Mouse (Mus musculus): ENCODE measurements around the gene Sorbs1. TPM values are rescaled to one million over a fixed set of nuclear protein-coding genes. Genes with fewer than 3 reads are reported as not detected.

Sorbs1 gene
- polyA plus RNA-seq, 1 experiment, result 79.3 TPM

DNA sequence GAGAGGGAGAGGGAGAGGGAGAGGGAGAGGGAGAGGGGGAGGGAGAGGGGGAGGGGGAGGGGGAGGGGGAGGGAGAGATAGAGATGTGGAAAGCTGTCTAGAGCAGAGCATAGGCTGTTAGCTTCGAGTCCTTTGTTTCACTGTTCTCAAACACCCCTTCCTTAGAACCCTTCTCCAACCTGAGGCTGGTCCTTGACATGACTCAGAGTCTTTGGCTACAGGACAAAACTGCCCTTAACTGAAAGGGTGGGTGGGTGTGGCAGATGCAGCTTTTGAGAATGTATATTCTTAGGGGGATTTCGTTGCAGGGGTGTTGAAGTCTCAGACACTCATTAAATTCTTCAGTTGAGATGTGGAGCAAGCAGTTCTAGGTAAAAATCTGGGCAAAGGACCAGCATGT lies 230.2 kb downstream of the Sorbs1 start:
- 50% methylated on average over 2 of the region's 2 CpGs for WGBS
- no peak for DNase-seq
- H3K27ac ChIP-seq (ENCODE audit: insufficient read depth, low read length), result no peak overlapping the region
- TF ChIP-seq POLR2A (IDR thresholded peaks at IDR 0.05; ENCODE audit: borderline replicate concordance, insufficient read depth, low read length) (no peak), CTCF (IDR thresholded peaks at IDR 0.05; ENCODE audit: borderline replicate concordance, insufficient read depth, low read depth, low read length) (no peak)
- no peak overlapping the region for H3K4me3 ChIP-seq (replicated peaks; ENCODE audit: insufficient read depth, low read depth, low read length)
- H3K4me1 ChIP-seq (ENCODE audit: control insufficient read depth, insufficient read depth, low read length), result no peaks in the 10 kb centered on the region
- H3K27me3 ChIP-seq (ENCODE audit: control insufficient read depth, insufficient read depth, low read length), result no peaks in the 10 kb centered on the region

- no peak overlapping the region for H3K4me3 ChIP-seq (replicated peaks; ENCODE audit: insufficient read depth, low read depth, low read length)
- no peak overlapping the region for H3K27ac ChIP-seq (ENCODE audit: insufficient read depth, low read length)
- no peak for TF ChIP-seq POLR2A (IDR thresholded peaks at IDR 0.05; ENCODE audit: borderline replicate concordance, insufficient read depth, low read length)
- TF ChIP-seq CTCF (IDR thresholded peaks at IDR 0.05; ENCODE audit: borderline replicate concordance, insufficient read depth, low read depth, low read length), result no peak
- H3K4me1 ChIP-seq (ENCODE audit: control insufficient read depth, insufficient read depth, low read length), result no peaks in the 10 kb centered on the region
- DNase-seq, result no peak
- H3K27me3 ChIP-seq (ENCODE audit: control insufficient read depth, insufficient read depth, low read length), result no peaks in the 10 kb centered on the region
- WGBS, result 86% methylated on average over 8 of the region's 8 CpGs
These were observed 235.1 kb downstream of the Sorbs1 start for GRCm38 (mm10) chr19:40278372-40279023.

DNA sequence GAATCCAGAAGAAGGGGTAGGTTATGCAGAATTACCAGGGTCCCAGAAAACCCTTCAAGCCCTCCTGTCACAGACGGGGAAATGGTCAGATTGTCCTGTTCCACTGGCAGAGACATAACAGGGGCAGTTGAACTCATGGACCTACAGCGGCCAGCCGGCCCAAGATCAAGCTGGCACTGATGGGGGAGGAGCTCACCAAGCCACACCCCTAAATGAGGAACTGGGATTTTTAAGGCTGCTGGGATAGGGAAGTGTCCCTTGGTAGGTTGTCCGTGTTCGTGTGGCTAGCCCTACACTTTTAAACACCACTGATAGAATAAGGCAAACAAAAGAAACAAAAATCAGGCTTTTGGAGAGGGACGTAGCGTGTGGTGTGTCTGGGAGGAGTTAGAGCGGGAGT lies 236.1 kb downstream of the Sorbs1 start:
- H3K4me3 ChIP-seq (replicated peaks; ENCODE audit: insufficient read depth, low read depth, low read length), result no peak overlapping the region
- no peak for DNase-seq
- H3K27ac ChIP-seq (ENCODE audit: insufficient read depth, low read length), result no peak overlapping the region
- WGBS, result 94% methylated on average over 8 of the region's 8 CpGs
- no peaks in the 10 kb centered on the region for H3K4me1 ChIP-seq (ENCODE audit: control insufficient read depth, insufficient read depth, low read length)
- H3K27me3 ChIP-seq (ENCODE audit: control insufficient read depth, insufficient read depth, low read length), result no peaks in the 10 kb centered on the region
- TF ChIP-seq POLR2A (IDR thresholded peaks at IDR 0.05; ENCODE audit: borderline replicate concordance, insufficient read depth, low read length) (no peak), CTCF (IDR thresholded peaks at IDR 0.05; ENCODE audit: borderline replicate concordance, insufficient read depth, low read depth, low read length) (no peak)

GRCm38 (mm10) chr19:40275401-40276188 lies 238.0 kb downstream of the Sorbs1 start:
- no peak for DNase-seq
- H3K4me3 ChIP-seq (replicated peaks; ENCODE audit: insufficient read depth, low read depth, low read length), result no peak overlapping the region
- H3K27me3 ChIP-seq (ENCODE audit: control insufficient read depth, insufficient read depth, low read length), result no peaks in the 10 kb centered on the region
- TF ChIP-seq CTCF (IDR thresholded peaks at IDR 0.05; ENCODE audit: borderline replicate concordance, insufficient read depth, low read depth, low read length) (no peak), POLR2A (IDR thresholded peaks at IDR 0.05; ENCODE audit: borderline replicate concordance, insufficient read depth, low read length) (no peak)
- 85% methylated on average over 14 of the region's 14 CpGs for WGBS
- H3K27ac ChIP-seq (ENCODE audit: insufficient read depth, low read length), result no peak overlapping the region
- no peaks in the 10 kb centered on the region for H3K4me1 ChIP-seq (ENCODE audit: control insufficient read depth, insufficient read depth, low read length)

DNA sequence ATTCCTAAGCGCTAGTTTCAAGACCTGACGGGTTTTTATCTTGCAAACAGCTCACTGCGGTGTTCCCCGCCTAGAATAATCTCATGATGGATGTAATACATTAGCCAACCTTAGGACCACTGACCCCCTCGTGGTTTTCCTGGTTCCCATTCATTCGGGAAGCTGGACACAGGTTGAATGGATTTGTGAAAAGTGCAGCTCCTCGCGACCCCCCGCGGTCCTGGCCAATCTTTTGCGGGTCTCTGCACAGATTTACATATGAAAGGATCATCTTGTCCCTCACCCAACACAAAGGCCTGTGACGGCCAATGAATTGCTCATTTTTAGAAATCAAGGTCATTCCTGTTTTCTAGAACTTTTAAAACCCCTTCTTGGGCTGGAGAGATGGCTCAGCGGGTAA lies 240.9 kb downstream of the Sorbs1 start:
- no peaks in the 10 kb centered on the region for H3K4me1 ChIP-seq (ENCODE audit: control insufficient read depth, insufficient read depth, low read length)
- H3K27me3 ChIP-seq (ENCODE audit: control insufficient read depth, insufficient read depth, low read length), result no peaks in the 10 kb centered on the region; the same call in 1 of the 2 replicates
- H3K4me3 ChIP-seq (replicated peaks; ENCODE audit: insufficient read depth, low read depth, low read length), result no peak overlapping the region
- no peak for TF ChIP-seq CTCF (IDR thresholded peaks at IDR 0.05; ENCODE audit: borderline replicate concordance, insufficient read depth, low read depth, low read length)
- TF ChIP-seq POLR2A (IDR thresholded peaks at IDR 0.05; ENCODE audit: borderline replicate concordance, insufficient read depth, low read length), result no peak
- DNase-seq, result no peak
- H3K27ac ChIP-seq (ENCODE audit: insufficient read depth, low read length), result no peak overlapping the region
- 36% methylated on average over 13 of the region's 13 CpGs for WGBS

DNA sequence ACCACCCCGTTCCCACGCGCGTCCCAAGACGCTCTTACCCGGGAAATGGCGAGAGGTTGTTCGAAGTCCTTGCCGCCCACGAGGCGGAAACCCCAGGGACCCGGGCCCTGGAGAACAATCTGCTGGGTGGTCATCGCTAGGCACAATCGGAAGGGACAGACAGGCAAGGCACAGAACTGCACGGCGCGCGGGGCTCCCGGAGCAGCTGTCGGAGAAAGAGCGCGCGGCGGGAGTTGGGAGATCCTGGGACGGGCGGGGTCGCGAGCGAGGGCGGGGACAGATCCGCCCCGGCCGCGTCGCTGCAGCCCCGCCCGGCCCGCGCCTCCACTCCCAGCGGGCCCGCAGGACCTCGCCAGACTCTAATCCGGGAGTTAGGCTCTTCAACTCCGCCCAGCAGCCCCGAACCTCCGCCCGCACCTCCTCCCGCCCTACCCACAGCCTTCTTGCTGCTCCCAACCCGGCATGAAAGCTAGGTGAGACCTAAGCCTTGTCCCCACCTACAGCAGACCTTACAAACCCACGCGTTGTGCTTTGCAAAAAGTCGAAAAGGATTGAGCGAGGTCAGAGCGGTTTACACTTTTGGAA lies 242.2 kb downstream of the Sorbs1 start, which contains the start of gene Pdlim1:
Pdlim1 (minus strand) TSS at position 535 of the 585 bp plus-strand sequence.
- H3K27me3 ChIP-seq (ENCODE audit: control insufficient read depth, insufficient read depth, low read length), result no peaks in the 10 kb centered on the region; the same call in 1 of the 2 replicates
- H3K4me3 ChIP-seq (replicated peaks; ENCODE audit: insufficient read depth, low read depth, low read length), result peak within 1 kb of the TSS; percentile 54
- no peak for TF ChIP-seq CTCF (IDR thresholded peaks at IDR 0.05; ENCODE audit: borderline replicate concordance, insufficient read depth, low read depth, low read length)
- TF ChIP-seq POLR2A (IDR thresholded peaks at IDR 0.05; ENCODE audit: borderline replicate concordance, insufficient read depth, low read length), result no peak
- peak; percentile 29 to 30 for DNase-seq
- no peak within 1 kb of the TSS for H3K27ac ChIP-seq (ENCODE audit: insufficient read depth, low read length)
- H3K4me1 ChIP-seq (ENCODE audit: control insufficient read depth, insufficient read depth, low read length), result no peaks in the 10 kb centered on the region
- WGBS, result under 1% methylated on average over 48 of the region's 54 CpGs

GRCm38 (mm10) chr19:40270351-40271307 lies 242.9 kb downstream of the Sorbs1 start:
- no peak for TF ChIP-seq CTCF (IDR thresholded peaks at IDR 0.05; ENCODE audit: borderline replicate concordance, insufficient read depth, low read depth, low read length)
- no peak for TF ChIP-seq POLR2A (IDR thresholded peaks at IDR 0.05; ENCODE audit: borderline replicate concordance, insufficient read depth, low read length)
- DNase-seq, result peak in 1 of 2 experiments; percentile 13
- Histone ChIP-seq H3K4me1 (ENCODE audit: control insufficient read depth, insufficient read depth, low read length) (no peaks in the 10 kb centered on the region), H3K27me3 (ENCODE audit: control insufficient read depth, insufficient read depth, low read length) (no peaks in the 10 kb centered on the region; the same call in 1 of the 2 replicates), H3K4me3 (replicated peaks; ENCODE audit: insufficient read depth, low read depth, low read length) (peak overlapping the region; percentile 49), H3K27ac (ENCODE audit: insufficient read depth, low read length) (no peak overlapping the region)
- 9% methylated on average over 63 of the region's 63 CpGs for WGBS

Data from cerebellum, adult 2 months (tissue).